Mouse (Mus musculus) adrenal gland, adult 18-20 months (tissue): ENCODE results near the gene Sstr4. TPM values are rescaled to one million over a fixed set of nuclear protein-coding genes. Genes with fewer than 3 reads are reported as not detected.

Experiments
- DNase-seq, 2 experiments: peaks; one replicate each; pipeline ENCODE4 v3.0.0; 2021 to 2022; ENCODE audit warnings: low spot score in 2 of 2
- total RNA-seq, 2 experiments: library from RNA; stranded (reverse); gene quantifications; 1 replicate in 1 of 2; 2 replicates in 1 of 2; pipeline ENCODE4 v1.2.3; 2021

The Sstr4 gene
- total RNA-seq, 2 experiments from 2014 or later: 0.35 TPM; not detected in 1

DNA sequence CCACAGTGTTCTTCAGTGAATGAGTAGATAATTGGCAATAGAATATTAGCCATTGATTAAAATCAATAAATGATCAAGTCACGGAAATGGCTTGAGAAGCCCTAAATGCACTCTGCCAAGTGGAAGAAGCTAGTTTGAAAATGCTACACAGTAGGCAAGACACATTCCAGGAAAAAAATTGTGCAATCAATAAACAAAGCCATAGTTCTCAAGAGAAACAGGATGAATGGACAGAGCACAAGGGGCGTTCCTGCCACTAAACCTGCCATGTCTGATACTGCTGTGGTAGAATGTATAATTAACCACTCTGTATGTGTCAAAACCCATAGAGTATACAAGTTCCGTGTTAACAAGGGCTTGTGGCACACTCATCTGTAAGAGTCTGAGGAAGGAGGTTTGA is 32.4 kb downstream of the Sstr4 start:
- no peak for DNase-seq

DNA sequence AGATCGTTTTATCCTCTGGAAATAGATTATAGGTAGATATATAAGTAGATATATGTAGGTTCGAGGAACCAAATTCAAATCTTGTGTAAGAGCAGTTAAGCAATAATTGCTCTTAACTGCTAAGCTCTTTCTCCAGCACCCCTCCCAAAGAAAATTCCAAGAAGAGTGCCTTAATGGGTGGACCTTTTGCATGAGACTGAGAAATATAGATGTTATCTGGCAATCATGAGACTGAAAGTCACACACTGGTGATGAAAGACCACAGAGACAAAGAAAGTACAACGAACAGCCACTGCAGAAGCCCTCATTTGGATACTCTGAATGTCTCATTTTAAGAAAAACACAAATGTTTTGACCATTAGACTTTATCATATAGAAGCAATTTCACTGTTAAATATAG is 33.4 kb downstream of the Sstr4 start:
- DNase-seq: no peak

DNA sequence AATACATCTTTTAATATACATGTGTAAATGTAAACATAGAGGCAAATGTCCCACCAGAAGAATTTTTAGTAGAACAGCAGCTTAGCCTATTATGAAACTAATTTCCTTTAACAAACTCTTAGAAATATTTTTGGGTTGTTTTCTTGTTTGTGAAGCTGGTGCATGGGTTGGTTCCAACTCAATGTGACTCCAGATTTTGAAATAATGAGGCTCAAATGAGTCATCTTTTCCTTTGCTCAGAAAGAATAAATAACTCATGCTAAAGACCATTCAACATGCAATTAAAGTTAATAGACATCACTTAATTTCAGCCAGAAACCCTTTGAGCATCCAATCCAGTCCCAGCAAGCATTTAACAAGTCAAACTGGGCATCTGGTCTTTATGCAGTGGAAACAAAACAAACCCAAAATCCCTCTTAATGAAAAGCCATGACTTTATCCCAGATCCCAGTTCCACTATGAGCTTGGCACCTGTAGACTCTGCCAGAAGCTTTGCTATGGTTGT is 33.9 kb downstream of the Sstr4 start:
- DNase-seq: no peak

DNA sequence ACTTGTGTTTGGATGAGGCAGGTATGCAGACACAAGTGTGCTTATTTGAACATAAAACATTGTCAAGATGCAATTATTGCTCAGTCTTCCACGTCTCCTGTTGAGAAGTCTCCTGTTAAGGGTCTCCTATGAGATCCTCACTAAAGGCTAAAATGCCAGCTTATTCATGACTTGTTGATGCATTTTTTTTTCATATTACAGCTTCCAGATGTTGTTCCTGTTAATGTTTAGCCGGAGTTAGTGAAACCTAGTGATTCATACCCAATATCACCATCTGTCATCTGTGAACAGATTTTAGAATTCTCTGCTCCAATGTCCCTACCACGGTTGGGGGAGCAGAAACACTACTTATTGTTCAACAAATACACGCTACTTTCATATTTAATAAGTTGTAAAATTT is 35.8 kb downstream of the Sstr4 start:
- no peak for DNase-seq

DNA sequence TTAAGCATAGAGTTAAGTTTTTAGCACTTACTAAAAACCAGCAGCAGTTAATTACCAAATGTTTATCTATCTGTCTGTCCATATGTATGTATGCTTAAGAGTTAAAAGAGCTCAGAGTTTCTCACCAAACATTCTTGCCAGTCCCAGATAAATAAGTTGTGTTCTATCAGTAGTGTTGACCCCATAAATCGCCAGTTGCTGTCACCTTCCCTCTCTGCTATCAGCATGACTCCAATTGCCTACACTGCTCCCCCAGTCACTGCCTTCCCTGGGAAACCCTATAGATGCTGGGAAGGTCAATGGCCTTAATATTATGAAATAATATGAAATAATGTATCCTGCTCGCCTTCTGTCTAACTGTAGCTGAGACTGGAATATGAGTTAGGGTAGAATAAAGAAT is 37.2 kb downstream of the Sstr4 start:
- no peak for DNase-seq

DNA sequence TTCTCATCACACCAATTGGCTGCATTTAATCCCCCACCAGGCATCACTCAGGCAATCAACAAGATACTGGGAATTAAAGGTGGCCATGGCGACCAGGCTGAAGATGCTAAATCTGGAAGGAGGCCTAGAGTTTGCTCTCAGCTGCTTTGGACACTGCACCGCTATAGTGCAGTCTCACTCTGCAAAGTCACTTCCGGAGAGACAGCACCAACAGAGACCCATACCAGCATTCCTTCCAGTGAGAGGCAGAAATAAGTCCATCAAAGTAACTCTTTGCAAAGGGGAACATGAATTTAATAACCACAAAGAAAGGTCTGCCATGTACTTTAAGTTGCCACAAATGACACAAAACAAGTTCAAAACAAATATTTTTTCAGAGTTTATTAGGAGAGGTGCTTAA is 41.1 kb downstream of the Sstr4 start:
- DNase-seq: no peak

DNA sequence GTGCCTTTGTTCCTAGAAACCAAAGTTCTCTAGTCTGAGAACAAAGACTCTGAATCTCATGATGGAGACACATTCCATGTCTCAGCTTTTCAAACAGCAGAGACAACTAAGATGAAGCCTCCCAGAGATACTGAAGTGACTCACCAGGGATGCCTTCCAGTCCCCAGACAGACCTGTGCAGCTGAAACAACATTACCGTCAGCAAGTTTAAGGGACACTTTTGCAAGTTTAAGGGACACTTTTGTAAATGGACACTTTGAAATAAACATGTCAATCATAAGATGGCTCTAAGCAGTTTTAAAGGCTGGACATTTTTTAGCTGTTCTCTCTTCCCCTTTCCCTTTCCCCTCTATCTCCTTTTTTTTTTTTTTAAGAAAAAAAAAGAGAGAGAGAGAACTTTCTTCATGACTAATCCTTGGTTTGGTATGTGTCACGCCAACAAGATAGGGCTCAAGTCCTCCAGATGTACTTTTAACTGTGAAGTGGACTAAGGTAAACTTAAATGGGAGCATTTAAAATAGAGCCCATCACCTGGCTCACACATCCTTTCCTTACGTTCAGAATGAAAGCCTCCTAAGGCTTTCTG is 44.6 kb downstream of the Sstr4 start:
- DNase-seq: no peak

DNA sequence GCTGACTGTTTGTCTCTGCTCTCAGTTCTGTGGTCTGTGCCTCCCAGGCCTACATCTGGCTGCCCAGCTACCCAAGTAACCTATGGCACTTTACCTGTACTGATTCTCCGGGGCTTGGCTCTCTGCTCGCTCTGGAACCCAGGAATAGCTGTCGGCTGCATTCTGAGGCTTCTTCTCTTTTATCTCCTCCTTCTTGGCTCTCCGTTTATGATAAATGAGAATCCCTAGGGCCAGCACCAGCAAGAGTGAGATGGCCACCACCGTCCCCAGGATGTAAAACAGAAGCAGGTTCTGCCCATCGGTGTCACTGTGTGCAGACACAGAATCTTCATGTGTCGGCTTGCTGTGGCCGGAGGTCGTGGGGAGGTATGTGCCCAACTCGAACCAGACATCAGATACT is 46.3 kb downstream of the Sstr4 start:
- no peak for DNase-seq

DNA sequence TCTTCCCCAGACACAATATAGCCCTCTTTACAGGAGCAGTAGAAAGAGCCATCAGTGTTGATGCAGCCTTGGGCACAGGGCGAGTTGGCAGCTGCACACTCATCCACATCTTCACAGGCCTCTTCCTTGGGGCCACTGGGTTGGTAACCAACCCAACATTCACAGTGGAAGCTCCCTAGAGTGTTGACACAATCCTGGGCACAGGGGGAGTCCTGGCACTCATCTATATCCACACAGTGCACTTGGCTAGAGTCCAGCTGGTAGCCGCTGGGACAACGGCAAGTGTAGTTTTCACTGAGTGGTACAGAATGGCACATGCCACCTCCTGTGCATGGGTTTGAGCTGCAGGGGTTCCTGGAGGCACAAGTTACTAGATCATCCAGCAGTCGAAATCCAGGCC is 47.0 kb downstream of the Sstr4 start:
- DNase-seq: peak in 1 of 2 experiments; percentile 23

DNA sequence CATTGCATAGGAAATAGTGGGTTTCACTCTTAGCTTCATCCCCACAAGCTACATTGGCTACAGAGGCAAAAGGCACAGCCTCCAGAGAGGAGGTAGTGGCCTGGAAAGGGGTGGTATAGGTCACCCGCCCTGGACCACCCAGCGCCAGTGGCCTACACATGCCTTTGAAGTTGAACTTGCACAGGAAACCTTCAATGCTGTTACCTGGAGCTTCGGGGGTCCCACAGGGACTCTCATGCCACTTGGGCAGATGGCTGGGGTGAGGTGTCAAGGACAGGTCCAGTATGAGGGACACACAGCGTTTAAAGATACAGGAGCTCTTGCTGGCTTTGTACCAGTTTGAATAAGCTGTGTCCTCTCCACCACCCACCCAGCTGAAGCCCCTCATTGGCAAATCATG is 47.6 kb downstream of the Sstr4 start:
- no peak for DNase-seq

DNA sequence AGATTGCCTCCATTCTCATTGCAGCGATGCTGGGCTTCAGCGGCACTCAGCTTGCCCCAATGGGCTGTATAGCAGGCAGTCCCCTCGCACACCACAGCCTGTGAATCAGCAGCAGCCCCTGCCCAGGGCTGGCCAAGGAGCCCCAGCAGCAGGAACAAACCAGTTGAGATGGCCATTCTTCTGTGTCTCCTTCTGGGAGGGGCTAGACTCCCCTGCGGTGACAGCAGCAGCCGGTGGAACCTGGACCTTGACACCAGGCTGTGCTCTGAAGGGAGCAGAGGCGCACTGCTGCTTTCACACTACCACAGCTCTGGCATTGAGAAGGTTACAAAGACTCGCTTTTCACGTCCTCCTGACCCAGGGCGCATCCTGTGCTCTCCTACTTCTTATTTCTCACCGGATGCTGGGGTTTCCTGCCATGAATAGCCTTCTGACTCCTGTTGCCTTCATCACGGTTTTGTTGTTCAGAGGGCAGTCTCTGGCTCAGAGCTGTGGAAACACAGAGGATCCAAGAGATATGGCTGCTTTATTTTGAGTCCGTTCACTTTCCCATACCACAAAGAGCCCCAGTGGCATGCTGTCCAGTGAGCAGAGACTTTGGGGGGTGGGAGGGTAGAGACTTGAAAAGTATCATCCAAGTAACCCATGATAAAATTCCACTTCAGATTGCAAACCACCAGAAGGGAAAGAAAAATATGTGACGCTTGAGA is 48.3 kb downstream of the Sstr4 start, which contains the start of gene Cd93:
Gene Cd93, minus strand, starts transcription at position 315 of the 710 bp plus-strand sequence.
- DNase-seq: peak; percentile 23 to 37

DNA sequence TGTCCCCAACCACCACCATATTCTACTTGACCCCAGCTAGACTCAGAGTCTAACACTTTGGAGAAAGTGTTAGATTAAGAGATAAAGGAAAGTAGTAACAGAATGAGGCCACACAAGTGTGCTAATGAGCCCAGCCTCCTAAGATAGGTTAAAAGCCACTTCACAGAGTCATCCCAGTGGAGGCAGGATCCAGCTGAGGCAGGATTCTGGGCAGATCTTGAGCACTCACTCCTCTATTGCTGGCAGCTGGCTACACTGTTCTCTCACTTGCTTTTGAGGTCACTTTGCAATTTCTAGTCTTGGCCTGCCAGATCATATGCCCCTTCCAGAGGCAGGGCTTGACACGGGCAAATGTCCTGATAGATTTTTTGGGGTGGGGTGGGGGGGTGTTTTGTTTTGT is 49.3 kb downstream of the Sstr4 start:
- DNase-seq: no peak

DNA sequence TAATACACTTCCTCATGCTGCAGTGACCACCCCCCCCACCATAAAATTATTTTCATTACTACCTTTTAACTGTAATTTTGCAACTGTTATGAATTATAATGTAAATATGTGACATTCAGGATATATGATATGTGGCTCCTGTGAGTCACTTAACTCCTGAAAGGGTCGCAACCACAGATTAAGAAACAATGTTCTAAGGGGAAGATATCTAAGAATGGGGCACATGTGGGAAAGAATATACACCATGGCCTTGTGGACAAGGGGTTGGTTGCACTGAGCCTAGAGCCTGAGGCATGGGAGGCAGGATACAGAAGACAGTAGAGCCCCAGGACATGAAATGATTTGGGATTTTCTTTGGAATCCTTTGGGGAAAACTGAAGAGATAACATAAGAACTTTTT is 50.5 kb downstream of the Sstr4 start:
- DNase-seq: no peak

Other genes with a start within 250 kb of the Sstr4 start
- gene Thbd, start 12.8 kb downstream of the Sstr4 start, total RNA-seq: 10 to 100 TPM; 31.2 to 46.2 TPM
- 10 to 100 TPM; 17.0 to 30.3 TPM for gene Cd93, start 48.2 kb downstream of the Sstr4 start, total RNA-seq